Mouse (Mus musculus) liver, embryonic 16.5 days (tissue): Measurements from ENCODE around the gene Tnni3k. TPM values are rescaled to one million over a fixed set of nuclear protein-coding genes. Genes with fewer than 3 reads are reported as not detected.
A peak's percentile ranks its signal among the peaks of the same experiment; 100 is the strongest.

Experiments
- ATAC-seq: fragments of 200-750 bp; cut with Nextera tagmentation; 2 replicates; pipeline ENCODE4 v1.8.0; 2017; ENCODE audit warnings: low read depth, mild to moderate bottlenecking, moderate number of reproducible peaks, moderate library complexity
- H3K27ac ChIP-seq: fragments of 300-500 bp; sonication (generic); 2 replicates; pipeline ENCODE4 v1.5.1; 2014; ENCODE audit warnings: mild to moderate bottlenecking, low read length
- H3K27me3 ChIP-seq: fragments of 300-500 bp; sonication (generic); 2 replicates; pipeline ENCODE4 v1.6.1; 2014; ENCODE audit warnings: low read depth, low read length, mixed read lengths; ENCODE audit not compliant: control insufficient read depth, insufficient read depth
- H3K36me3 ChIP-seq: fragments of 300-500 bp; sonication (generic); 2 replicates; pipeline ENCODE4 v1.6.1; 2014; ENCODE audit warnings: mild to moderate bottlenecking; ENCODE audit not compliant: control insufficient read depth, insufficient read depth
- H3K4me1 ChIP-seq: fragments of 300-500 bp; sonication (generic); 2 replicates; pipeline ENCODE4 v1.6.1; 2014; ENCODE audit warnings: low read depth, low read length, mixed read lengths; ENCODE audit not compliant: control insufficient read depth
- H3K4me2 ChIP-seq: fragments of 300-500 bp; sonication (generic); 2 replicates; pipeline ENCODE4 v1.6.1; 2014; ENCODE audit warnings: low read depth, low read length, mixed read lengths
- H3K4me3 ChIP-seq: fragments of 300-500 bp; sonication (generic); 2 replicates; pipeline ENCODE4 v1.5.1; 2014; ENCODE audit warnings: low read depth, mild to moderate bottlenecking, low read length
- H3K9ac ChIP-seq: fragments of 300-500 bp; sonication (generic); 2 replicates; pipeline ENCODE4 v1.6.1; 2014; ENCODE audit warnings: low read depth, low read length
- H3K9me3 ChIP-seq: fragments of 300-500 bp; sonication (generic); replicated peaks from 2 replicates; pipeline ENCODE4 v1.6.1; 2016; ENCODE audit warnings: low read length; ENCODE audit not compliant: control insufficient read depth
- WGBS: fragments of 180-500 bp; shearing (Covaris S2); extraction: QIAGEN DNeasy Blood & Tissue Kit; methylation state at CpG from one replicate; pipeline ENCODE4 v1.1.7; 2014; ENCODE audit not compliant: insufficient replicate concordance; 5-methylcytosine and 5-hydroxymethylcytosine counted together
- polyA plus RNA-seq: library from polyadenylated mRNA; unstranded; fragments of >200 nt; fragmentation: Nextera tagmentation; extraction: Ambion mirVana; gene quantifications from 2 replicates; pipeline ENCODE4 v1.2.1, GENCODE M21; 2015

Tnni3k gene
- not detected in 2 replicates for polyA plus RNA-seq

DNA sequence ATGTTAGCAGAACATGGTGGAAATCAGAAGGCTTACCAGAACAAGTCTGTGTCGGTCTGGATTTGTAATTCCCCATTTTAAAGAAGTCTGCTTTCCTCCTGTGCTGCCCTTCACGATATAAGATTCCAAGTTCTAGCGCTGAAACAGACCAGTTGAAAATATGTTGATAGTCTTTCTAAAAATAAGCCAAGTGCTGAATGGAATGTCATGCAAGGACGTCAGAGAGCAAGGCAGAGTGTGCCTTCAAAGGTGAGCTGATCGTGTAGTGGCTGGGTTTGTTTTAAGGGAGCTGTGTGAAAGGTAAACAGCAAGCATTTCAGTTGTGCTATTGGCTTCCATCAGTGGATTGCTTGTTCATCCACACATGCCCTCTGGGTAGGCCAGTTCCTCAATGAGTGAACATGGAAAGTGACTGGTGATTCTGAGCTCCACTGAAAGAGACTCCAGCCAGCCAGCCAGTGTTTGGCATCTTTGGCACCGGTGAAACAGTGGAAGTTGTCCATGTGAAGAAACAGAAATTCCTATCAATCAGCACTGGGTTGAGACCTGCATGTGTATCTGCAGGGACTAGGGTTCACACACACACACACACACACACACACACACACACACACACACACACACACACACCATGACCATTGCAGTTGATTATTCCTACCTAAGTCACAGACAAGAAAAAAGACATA is at the start of gene Tnni3k:
Tnni3k (minus strand) TSS at position 177 of the 686 bp plus-strand sequence.
- Histone ChIP-seq H3K4me2 (no peak within 1 kb of the TSS), H3K9me3 (no peaks in the 10 kb centered on the region), H3K36me3 (no peaks in the 10 kb centered on the region), H3K9ac (no peak within 1 kb of the TSS), H3K4me1 (no peaks in the 10 kb centered on the region), H3K4me3 (no peak within 1 kb of the TSS), H3K27me3 (no peaks in the 10 kb centered on the region), H3K27ac (no peak within 1 kb of the TSS)
- ATAC-seq: no peak
- WGBS: 51% methylated on average over 6 of the region's 6 CpGs

- H3K27me3 ChIP-seq: no peaks in the 10 kb centered on the region
- H3K27ac ChIP-seq: no peak overlapping the region
- H3K9ac ChIP-seq: no peak overlapping the region
- no peak for ATAC-seq
- H3K4me1 ChIP-seq: no peaks in the 10 kb centered on the region
- H3K36me3 ChIP-seq: no peaks in the 10 kb centered on the region
- H3K4me3 ChIP-seq: no peak overlapping the region
- WGBS: 63% methylated on average over 1 of the region's 1 CpGs
- H3K9me3 ChIP-seq: no peaks in the 10 kb centered on the region
- no peak overlapping the region for H3K4me2 ChIP-seq
These were observed 44.1 kb upstream of the Tnni3k start for GRCm38 (mm10) chr3:155099266-155099665.

DNA sequence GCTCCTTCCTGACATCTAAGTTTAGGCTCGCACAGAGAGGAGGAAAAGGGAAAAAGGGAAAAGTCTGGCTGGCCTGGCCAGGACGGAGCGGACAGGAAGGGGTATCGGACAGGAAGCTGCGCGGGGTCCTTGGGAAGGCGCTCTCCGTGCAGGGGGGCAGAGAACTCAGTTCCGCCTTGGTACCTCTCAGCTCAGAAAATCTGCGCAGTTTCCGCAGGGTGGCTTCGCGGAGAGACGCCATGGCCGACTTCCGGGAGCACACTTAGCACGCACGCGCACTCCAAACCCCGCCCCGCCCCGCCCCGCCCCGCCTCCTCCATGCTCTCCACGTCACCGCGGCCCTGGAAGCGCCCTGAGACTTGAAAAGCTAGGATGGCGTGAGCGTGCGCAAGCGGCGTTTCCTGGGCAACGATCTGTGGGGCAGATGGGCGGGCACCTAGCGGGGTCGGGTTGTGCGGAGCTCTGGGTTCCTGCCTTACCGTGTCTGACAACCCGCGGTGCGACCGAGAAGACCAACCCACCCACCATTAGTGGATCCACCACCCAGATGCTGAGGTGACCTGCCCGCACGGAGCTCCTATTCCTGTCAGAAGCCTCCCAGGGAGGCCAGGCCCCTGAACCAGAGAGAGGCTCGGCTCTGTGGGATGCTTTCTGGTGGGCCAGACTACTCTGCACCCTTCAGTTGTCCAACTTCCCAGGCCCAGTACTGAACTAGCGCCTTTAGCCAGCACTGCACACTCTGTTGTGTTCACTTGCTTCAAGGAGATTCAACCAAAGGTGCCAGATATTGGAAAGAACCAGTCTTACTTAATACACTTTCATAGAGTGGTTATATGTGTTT is 38.1 kb upstream of the Tnni3k start, which contains the start of the genes Fpgt and Lrriq3:
Fpgt (minus strand) TSS at position 288 of the 841 bp plus-strand sequence.
Lrriq3 (plus strand) TSS at position 319 of the 841 bp plus-strand sequence.
- Histone ChIP-seq H3K4me1 (peaks cover 2% of the 10 kb centered on the region; the same call in 1 of the 2 replicates), H3K9ac (peak within 1 kb of the TSS; percentile 63), H3K4me3 (peak within 1 kb of the TSS; percentile 74), H3K9me3 (no peaks in the 10 kb centered on the region), H3K4me2 (peak within 1 kb of the TSS; percentile 82), H3K27ac (no peak within 1 kb of the TSS), H3K36me3 (no peaks in the 10 kb centered on the region), H3K27me3 (no peaks in the 10 kb centered on the region)
- WGBS: under 1% methylated on average over 38 of the region's 47 CpGs
- ATAC-seq: peak; percentile 99

- no peak for ATAC-seq
- Histone ChIP-seq H3K9me3 (no peaks in the 10 kb centered on the region), H3K4me1 (peaks cover 2% of the 10 kb centered on the region; the same call in 1 of the 2 replicates), H3K9ac (no peak overlapping the region), H3K4me3 (no peak overlapping the region), H3K4me2 (peak overlapping the region; percentile 82; the same call in 1 of the 2 replicates), H3K27ac (no peak overlapping the region), H3K36me3 (peaks cover 8% of the 10 kb centered on the region), H3K27me3 (no peaks in the 10 kb centered on the region)
- WGBS: 82% methylated on average over 6 of the region's 6 CpGs
These were observed 36.9 kb upstream of the Tnni3k start for GRCm38 (mm10) chr3:155092081-155092480.

GRCm38 (mm10) chr3:155077908-155078307 is 22.7 kb upstream of the Tnni3k start:
- Histone ChIP-seq H3K27ac (no peak overlapping the region), H3K9ac (no peak overlapping the region), H3K27me3 (no peaks in the 10 kb centered on the region), H3K9me3 (no peaks in the 10 kb centered on the region), H3K4me3 (no peak overlapping the region), H3K4me2 (no peak overlapping the region), H3K4me1 (no peaks in the 10 kb centered on the region), H3K36me3 (no peaks in the 10 kb centered on the region)
- 55% methylated on average over 4 of the region's 4 CpGs for WGBS
- ATAC-seq: no peak

- no peak overlapping the region for H3K9ac ChIP-seq
- no peaks in the 10 kb centered on the region for H3K4me1 ChIP-seq
- H3K36me3 ChIP-seq: no peaks in the 10 kb centered on the region
- H3K4me2 ChIP-seq: no peak overlapping the region
- H3K9me3 ChIP-seq: no peaks in the 10 kb centered on the region
- no peak overlapping the region for H3K4me3 ChIP-seq
- H3K27ac ChIP-seq: no peak overlapping the region
- no peak for ATAC-seq
- no peaks in the 10 kb centered on the region for H3K27me3 ChIP-seq
These were observed 4.2 kb upstream of the Tnni3k start for GRCm38 (mm10) chr3:155059449-155059822.

GRCm38 (mm10) chr3:155058800-155059448 is 3.7 kb upstream of the Tnni3k start:
- no peaks in the 10 kb centered on the region for H3K4me1 ChIP-seq
- no peak overlapping the region for H3K4me3 ChIP-seq
- no peaks in the 10 kb centered on the region for H3K36me3 ChIP-seq
- no peak overlapping the region for H3K27ac ChIP-seq
- ATAC-seq: no peak
- no peaks in the 10 kb centered on the region for H3K9me3 ChIP-seq
- no peak overlapping the region for H3K4me2 ChIP-seq
- 61% methylated on average over 6 of the region's 6 CpGs for WGBS
- H3K27me3 ChIP-seq: no peaks in the 10 kb centered on the region
- H3K9ac ChIP-seq: no peak overlapping the region

DNA sequence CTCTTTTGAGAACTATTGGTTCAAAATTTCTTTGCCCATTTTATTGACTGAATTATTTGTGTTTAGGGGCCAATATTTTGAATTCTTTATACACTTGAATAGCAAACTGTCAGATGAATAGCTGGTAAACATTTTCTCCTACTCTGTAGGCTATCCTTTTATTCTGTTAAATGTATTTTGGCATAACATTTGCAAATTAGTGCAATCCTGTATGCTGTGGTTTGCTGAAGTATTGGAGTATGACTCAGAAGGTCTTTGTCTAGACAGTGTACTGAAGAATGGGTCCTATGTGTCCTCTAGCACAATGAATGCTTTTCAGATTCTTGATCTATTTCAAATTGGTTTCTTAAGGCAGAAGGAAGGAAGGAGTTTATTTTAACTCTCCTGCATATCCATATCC is 2.4 kb upstream of the Tnni3k start:
- no peak for ATAC-seq
- Histone ChIP-seq H3K9me3 (no peaks in the 10 kb centered on the region), H3K4me2 (no peak overlapping the region), H3K4me3 (no peak overlapping the region), H3K36me3 (no peaks in the 10 kb centered on the region), H3K27ac (no peak overlapping the region), H3K9ac (no peak overlapping the region), H3K27me3 (no peaks in the 10 kb centered on the region), H3K4me1 (no peaks in the 10 kb centered on the region)

GRCm38 (mm10) chr3:155056606-155057005 is 1.4 kb upstream of the Tnni3k start:
- Histone ChIP-seq H3K4me2 (no peak overlapping the region), H3K4me3 (no peak overlapping the region), H3K9me3 (no peaks in the 10 kb centered on the region), H3K27ac (no peak overlapping the region), H3K9ac (no peak overlapping the region), H3K27me3 (no peaks in the 10 kb centered on the region), H3K36me3 (no peaks in the 10 kb centered on the region), H3K4me1 (no peaks in the 10 kb centered on the region)
- no peak for ATAC-seq
